ENCODE assay signal across 9 mouse cellular contexts in the genomic region with DNA sequence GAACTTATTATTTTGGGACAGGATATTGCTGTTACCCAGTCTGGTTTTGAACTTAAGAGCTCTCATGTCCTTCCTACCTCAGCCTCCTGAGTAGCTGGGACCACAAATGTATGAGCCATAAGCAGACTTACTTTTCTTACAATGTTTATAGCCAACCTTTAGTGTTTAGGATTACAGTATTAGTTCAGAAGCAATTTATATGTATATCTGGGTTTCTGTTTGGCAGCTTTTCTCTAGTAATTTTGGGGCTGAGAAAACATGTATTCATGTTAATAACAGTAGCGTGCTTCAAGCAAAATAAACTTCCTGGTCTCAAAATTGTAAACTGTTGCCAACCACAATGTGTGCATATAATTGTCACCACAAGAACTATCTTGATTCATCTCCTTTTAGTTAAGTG. TPM values are rescaled to one million over a fixed set of nuclear protein-coding genes. Genes with fewer than 3 reads are reported as not detected.
DNase-seq lines count a peak whose midpoint lies in the region; ATAC-seq and TF ChIP-seq lines count a peak whose summit lies in the region.
"Had no signal": no experiment of that assay in that cellular context is flagged by ENCODE, and none has a peak within 500 bp of the region (broad histone marks: within the 10 kb centered on the region; RNA-seq: fewer than 3 reads in every experiment).

No protein-coding gene starts in this region.

- no peak for ATAC-seq in kidney, postnatal 0 days (replicated peaks; ENCODE audit: low FRiP score, low read depth)
- ATAC-seq in hindbrain, postnatal 0 days, result no peak
- ATAC-seq in midbrain, postnatal 0 days (ENCODE audit: low FRiP score), result no peak
- ATAC-seq in activated CD4-positive, CD25-positive, alpha-beta regulatory T cell, adult 4 months, result no peak

- H3K27ac ChIP-seq in kidney, postnatal 0 days, result no peak overlapping the region
- no peak overlapping the region for H3K27ac ChIP-seq in hindbrain, postnatal 0 days
- H3K27ac ChIP-seq in midbrain, postnatal 0 days (ENCODE audit: low read depth, low read length), result no peak overlapping the region

- peak overlapping the region; percentile 66 for H3K4me2 ChIP-seq in kidney, postnatal 0 days (ENCODE audit: low read length)
- H3K4me2 ChIP-seq in hindbrain, postnatal 0 days (ENCODE audit: low read depth, low read length), result peak overlapping the region; percentile 80
- peak overlapping the region; percentile 75; the same call in 1 of the 2 replicates for H3K4me2 ChIP-seq in midbrain, postnatal 0 days (ENCODE audit: low read depth, low read length, poor library complexity, severe bottlenecking)

- no peaks in the 10 kb centered on the region for H3K9me3 ChIP-seq in kidney, postnatal 0 days (replicated peaks; ENCODE audit: low read length)
- no peaks in the 10 kb centered on the region for H3K9me3 ChIP-seq in hindbrain, postnatal 0 days (ENCODE audit: low read length)
- H3K9me3 ChIP-seq in midbrain, postnatal 0 days (ENCODE audit: low read length), result no peaks in the 10 kb centered on the region

- H3K27me3 ChIP-seq in kidney, postnatal 0 days (ENCODE audit: insufficient read depth, low read length), result no peaks in the 10 kb centered on the region
- no peaks in the 10 kb centered on the region for H3K27me3 ChIP-seq in hindbrain, postnatal 0 days (ENCODE audit: insufficient read depth, low read length)
- H3K27me3 ChIP-seq in midbrain, postnatal 0 days (ENCODE audit: insufficient read depth, low read length), result no peaks in the 10 kb centered on the region

- H3K4me1 ChIP-seq in kidney, postnatal 0 days (replicated peaks; ENCODE audit: insufficient read depth, low read length), result no peaks in the 10 kb centered on the region; the same call in 1 of the 2 replicates
- H3K4me1 ChIP-seq in hindbrain, postnatal 0 days (ENCODE audit: insufficient read depth, low read length), result no peaks in the 10 kb centered on the region
- no peaks in the 10 kb centered on the region for H3K4me1 ChIP-seq in midbrain, postnatal 0 days (ENCODE audit: insufficient read depth, low read length)

- peak overlapping the region; percentile 54; the same call in 1 of the 2 replicates for H3K9ac ChIP-seq in kidney, postnatal 0 days (ENCODE audit: low read depth, low read length)
- no peak overlapping the region for H3K9ac ChIP-seq in hindbrain, postnatal 0 days (replicated peaks; ENCODE audit: low read length)
- no peak overlapping the region for H3K9ac ChIP-seq in midbrain, postnatal 0 days (replicated peaks; ENCODE audit: low read length, poor library complexity, severe bottlenecking)

- H3K36me3 ChIP-seq in kidney, postnatal 0 days (ENCODE audit: insufficient read depth, low read length), result no peaks in the 10 kb centered on the region; the same call in 1 of the 2 replicates
- no peaks in the 10 kb centered on the region for H3K36me3 ChIP-seq in hindbrain, postnatal 0 days (ENCODE audit: insufficient read depth, low read length)
- H3K36me3 ChIP-seq in midbrain, postnatal 0 days (ENCODE audit: insufficient read depth, low read length), result no peaks in the 10 kb centered on the region

- 10% methylated on average over 1 of the region's 1 CpGs for WGBS in kidney, postnatal 0 days
- WGBS in hindbrain, postnatal 0 days, result 20% methylated on average over 1 of the region's 1 CpGs
- WGBS in midbrain, postnatal 0 days, result 15% methylated on average over 1 of the region's 1 CpGs

- H3K4me3 ChIP-seq in kidney, postnatal 0 days (replicated peaks; ENCODE audit: low read depth, low read length), result peak overlapping the region; percentile 54
- H3K4me3 ChIP-seq in hindbrain, postnatal 0 days (ENCODE audit: low read length), result peak overlapping the region; percentile 59
- no peak overlapping the region for H3K4me3 ChIP-seq in midbrain, postnatal 0 days (ENCODE audit: low read depth, low read length)

- no peak for TF ChIP-seq CTCF in kidney, postnatal 0 days (IDR thresholded peaks at IDR 0.05; ENCODE audit: low read depth)
- TF ChIP-seq CTCF in hindbrain, postnatal 0 days (IDR thresholded peaks at IDR 0.05; ENCODE audit: low read depth), result no peak
- TF ChIP-seq CTCF in midbrain, postnatal 0 days (IDR thresholded peaks at IDR 0.05), result no peak

- no peak for DNase-seq in kidney, postnatal 0 days (ENCODE audit: low spot score)
- no peak for DNase-seq in kidney, postnatal 25 days
- DNase-seq in c-Kit-positive CD71-positive TER-119-negative erythroid progenitor cells, embryonic 14.5 days (ENCODE audit: low read depth), result peak; percentile 16
- DNase-seq in hindbrain, postnatal 0 days (ENCODE audit: low spot score), result no peak
- DNase-seq in midbrain, postnatal 0 days (ENCODE audit: low spot score), result no peak
- no peak for DNase-seq in layer of hippocampus, postnatal 10 days (ENCODE audit: low spot score in 2 of 2)
- DNase-seq in T-cell, adult 2 months (ENCODE audit: low spot score), result no peak
- DNase-seq: thymus, postnatal 4 days had no signal

RNA-seq across cellular contexts. Expression of gene Sgo1, which starts 0.8 kb away (rescaled TPM):
- polyA plus RNA-seq in kidney, postnatal 0 days (2015; fragmentation: Nextera tagmentation; extraction: Ambion mirVana), result 21.3 and 21.7 TPM in 2 replicates
- total RNA-seq in hindbrain, postnatal 0 days (2014; rRNA removed), result 2.7 and 3.5 TPM in 2 replicates
- 6.8 and 6.9 TPM in 2 replicates for polyA plus RNA-seq in hindbrain, postnatal 0 days (2015; fragmentation: Nextera tagmentation; extraction: Ambion mirVana)
- total RNA-seq in midbrain, postnatal 0 days (2014; rRNA removed), result 1.4 and 2.2 TPM in 2 replicates
- 2.2 and 3.5 TPM in 2 replicates for polyA plus RNA-seq in midbrain, postnatal 0 days (2015; fragmentation: Nextera tagmentation; extraction: Ambion mirVana)
- total RNA-seq in layer of hippocampus, postnatal 10 days (2021), result 1 to 10 TPM; 1.0 to 1.2 TPM
- 10 to 100 TPM in 1 of 2 experiments, 1 to 10 TPM in 1; 7.1 to 12.3 TPM for polyA plus RNA-seq in activated CD4-positive, CD25-positive, alpha-beta regulatory T cell, adult 4 months (2017; shearing (Covaris generic))
